Mouse (Mus musculus): ENCODE measurements around the gene Aplp1. TPM values are rescaled to one million over a fixed set of nuclear protein-coding genes. Genes with fewer than 3 reads are reported as not detected.

Aplp1 gene
- polyA plus RNA-seq, 1 experiment from 2014 or later = 710 TPM

Other genes with a start within 250 kb of the Aplp1 start
- gene Capns1, start 246.7 kb downstream of the Aplp1 start, polyA plus RNA-seq (2014; fragmentation: Nextera tagmentation; extraction: Ambion mirVana) = 53.0 and 70.5 TPM in 2 replicates
- gene Polr2i, start 213.6 kb downstream of the Aplp1 start, polyA plus RNA-seq (2014; fragmentation: Nextera tagmentation; extraction: Ambion mirVana) = 176 and 240 TPM in 2 replicates
- 337 and 360 TPM in 2 replicates for gene Tbcb, start 213.3 kb downstream of the Aplp1 start, polyA plus RNA-seq (2014; fragmentation: Nextera tagmentation; extraction: Ambion mirVana)
- gene Ovol3, start 209.8 kb downstream of the Aplp1 start, polyA plus RNA-seq (2014; fragmentation: Nextera tagmentation; extraction: Ambion mirVana) = not detected in 2 replicates
- 0.58 and 0.61 TPM in 2 replicates for gene Thap8, start 165.4 kb downstream of the Aplp1 start, polyA plus RNA-seq (2014; fragmentation: Nextera tagmentation; extraction: Ambion mirVana)
- 2.5 and 5.0 TPM in 2 replicates for gene Wdr62, start 165.1 kb downstream of the Aplp1 start, polyA plus RNA-seq (2014; fragmentation: Nextera tagmentation; extraction: Ambion mirVana)
- 121 and 131 TPM in 2 replicates for gene Clip3, start 153.8 kb downstream of the Aplp1 start, polyA plus RNA-seq (2014; fragmentation: Nextera tagmentation; extraction: Ambion mirVana)
- 107 and 145 TPM in 2 replicates for gene Alkbh6, start 136.8 kb downstream of the Aplp1 start, polyA plus RNA-seq (2014; fragmentation: Nextera tagmentation; extraction: Ambion mirVana)
- 9.3 and 10.2 TPM in 2 replicates for gene Syne4, start 130.7 kb downstream of the Aplp1 start, polyA plus RNA-seq (2014; fragmentation: Nextera tagmentation; extraction: Ambion mirVana)
- not detected in 2 replicates for gene E130208F15Rik, start 123.8 kb downstream of the Aplp1 start, polyA plus RNA-seq (2014; fragmentation: Nextera tagmentation; extraction: Ambion mirVana)
- 19.8 and 20.4 TPM in 2 replicates for gene Sdhaf1, start 121.6 kb downstream of the Aplp1 start, polyA plus RNA-seq (2014; fragmentation: Nextera tagmentation; extraction: Ambion mirVana)
- gene Lrfn3, start 82.8 kb downstream of the Aplp1 start, polyA plus RNA-seq (2014; fragmentation: Nextera tagmentation; extraction: Ambion mirVana) = 13.9 and 16.3 TPM in 2 replicates
- 11.4 and 29.7 TPM in 2 replicates for gene Tyrobp, start 31.8 kb downstream of the Aplp1 start, polyA plus RNA-seq (2014; fragmentation: Nextera tagmentation; extraction: Ambion mirVana)
- 0.58 TPM in 1 of 2 replicates, not detected in the other for gene Hcst, start 25.7 kb downstream of the Aplp1 start, polyA plus RNA-seq (2014; fragmentation: Nextera tagmentation; extraction: Ambion mirVana)
- 1.4 and 2.3 TPM in 2 replicates for gene Nfkbid, start 23.8 kb downstream of the Aplp1 start, polyA plus RNA-seq (2014; fragmentation: Nextera tagmentation; extraction: Ambion mirVana)
- gene Kirrel2, start 12.2 kb upstream of the Aplp1 start, polyA plus RNA-seq (2014; fragmentation: Nextera tagmentation; extraction: Ambion mirVana) = 5.0 and 5.7 TPM in 2 replicates
- gene Nphs1, start 12.8 kb upstream of the Aplp1 start, polyA plus RNA-seq (2014; fragmentation: Nextera tagmentation; extraction: Ambion mirVana) = 0.74 and 1.4 TPM in 2 replicates
- not detected in 2 replicates for gene Prodh2, start 48.1 kb upstream of the Aplp1 start, polyA plus RNA-seq (2014; fragmentation: Nextera tagmentation; extraction: Ambion mirVana)
- gene Arhgap33, start 89.5 kb upstream of the Aplp1 start, polyA plus RNA-seq (2014; fragmentation: Nextera tagmentation; extraction: Ambion mirVana) = 101 and 129 TPM in 2 replicates
- 6.3 and 7.4 TPM in 2 replicates for gene Hspb6, start 106.6 kb upstream of the Aplp1 start, polyA plus RNA-seq (2014; fragmentation: Nextera tagmentation; extraction: Ambion mirVana)
- gene Proser3, start 106.8 kb upstream of the Aplp1 start, polyA plus RNA-seq (2014; fragmentation: Nextera tagmentation; extraction: Ambion mirVana) = 7.4 and 10.9 TPM in 2 replicates
- 49.9 and 59.1 TPM in 2 replicates for gene Lin37, start 114.3 kb upstream of the Aplp1 start, polyA plus RNA-seq (2014; fragmentation: Nextera tagmentation; extraction: Ambion mirVana)
- 103 and 104 TPM in 2 replicates for gene U2af1l4, start 117.8 kb upstream of the Aplp1 start, polyA plus RNA-seq (2014; fragmentation: Nextera tagmentation; extraction: Ambion mirVana)
- 8.2 and 11.8 TPM in 2 replicates for gene Gm49396, start 117.8 kb upstream of the Aplp1 start, polyA plus RNA-seq (2014; fragmentation: Nextera tagmentation; extraction: Ambion mirVana)
- 99.1 and 135 TPM in 2 replicates for gene Psenen, start 118.1 kb upstream of the Aplp1 start, polyA plus RNA-seq (2014; fragmentation: Nextera tagmentation; extraction: Ambion mirVana)
- gene Igflr1, start 119.9 kb upstream of the Aplp1 start, polyA plus RNA-seq (2014; fragmentation: Nextera tagmentation; extraction: Ambion mirVana) = 2.8 and 5.8 TPM in 2 replicates
- 13.1 and 15.4 TPM in 2 replicates for gene Kmt2b, start 143.2 kb upstream of the Aplp1 start, polyA plus RNA-seq (2014; fragmentation: Nextera tagmentation; extraction: Ambion mirVana)
- gene Zbtb32, start 153.4 kb upstream of the Aplp1 start, polyA plus RNA-seq (2014; fragmentation: Nextera tagmentation; extraction: Ambion mirVana) = 0.34 and 0.47 TPM in 2 replicates
- gene Upk1a, start 167.3 kb upstream of the Aplp1 start, polyA plus RNA-seq (2014; fragmentation: Nextera tagmentation; extraction: Ambion mirVana) = 0.15 and 0.20 TPM in 2 replicates
- 999 and 1,303 TPM in 2 replicates for gene Cox6b1, start 180.6 kb upstream of the Aplp1 start, polyA plus RNA-seq (2014; fragmentation: Nextera tagmentation; extraction: Ambion mirVana)
- not detected in 2 replicates for gene Etv2, start 190.3 kb upstream of the Aplp1 start, polyA plus RNA-seq (2014; fragmentation: Nextera tagmentation; extraction: Ambion mirVana)
- 126 and 144 TPM in 2 replicates for gene Rbm42, start 204.8 kb upstream of the Aplp1 start, polyA plus RNA-seq (2014; fragmentation: Nextera tagmentation; extraction: Ambion mirVana)
- 21.6 and 22.8 TPM in 2 replicates for gene Haus5, start 219.5 kb upstream of the Aplp1 start, polyA plus RNA-seq (2014; fragmentation: Nextera tagmentation; extraction: Ambion mirVana)
- not detected in 2 replicates for gene Pmis2, start 226.1 kb upstream of the Aplp1 start, polyA plus RNA-seq (2014; fragmentation: Nextera tagmentation; extraction: Ambion mirVana)

Data from midbrain, embryonic 14.5 days (tissue).